Mouse (Mus musculus) ES-E14 (cell line): ENCODE measurements at regions not wholly inside any gene's neighbourhood (a gene's known extent, or its start where the extent isn't known, plus 50 kb on each side); places are given as distances from the start of the nearest gene placed in this dataset.

ENCODE experiments used
- DNase-seq: peaks from one replicate; pipeline ENCODE4 v3.0.0-alpha.2; 2013; ENCODE audit warnings: low read depth, low spot score
- H3K27ac ChIP-seq: 2 replicates; pipeline ENCODE4 v1.5.1; 2012; ENCODE audit warnings: low read depth, mild to moderate bottlenecking, low read length, moderate library complexity, mixed read lengths; ENCODE audit not compliant: poor library complexity, insufficient read depth, severe bottlenecking
- H3K36me3 ChIP-seq: 2 replicates; pipeline ENCODE4 v1.6.1; 2012; ENCODE audit warnings: mild to moderate bottlenecking, low read length, moderate library complexity, mixed read lengths; ENCODE audit not compliant: control insufficient read depth, poor library complexity, insufficient read depth, severe bottlenecking
- H3K4me1 ChIP-seq, 2 experiments: fragments of 150-350 bp in 1 of 2; sonication (generic) in 1 of 2; 2 replicates each; pipeline ENCODE4 v1.6.1; 2012; ENCODE audit warnings: low read length in 2 of 2, mild to moderate bottlenecking in 1 of 2, mixed read lengths in 1 of 2; ENCODE audit not compliant: control insufficient read depth in 2 of 2, insufficient read depth in 2 of 2, poor library complexity in 1 of 2
- H3K4me3 ChIP-seq, 2 experiments: fragments of 150-350 bp in 1 of 2; sonication (generic) in 1 of 2; 2 replicates each; pipeline ENCODE4 v1.5.1; 2012; ENCODE audit warnings: low read length in 2 of 2, low read depth in 1 of 2, mild to moderate bottlenecking in 1 of 2, mixed read lengths in 1 of 2; ENCODE audit not compliant: insufficient read depth in 1 of 2, poor library complexity in 1 of 2, severe bottlenecking in 1 of 2
- H3K9ac ChIP-seq: 2 replicates; pipeline ENCODE4 v1.6.1; 2012; ENCODE audit warnings: low read depth, mild to moderate bottlenecking, low read length, mixed read lengths; ENCODE audit not compliant: poor library complexity, insufficient read depth, severe bottlenecking
- H3K9me3 ChIP-seq: fragments of 150-350 bp; sonication (generic); 2 replicates; pipeline ENCODE4 v1.6.1; 2012; ENCODE audit warnings: low read depth, mild to moderate bottlenecking, low read length; ENCODE audit not compliant: control insufficient read depth, insufficient read depth
- CHD2 ChIP-seq: IDR thresholded peaks from 2 replicates; pipeline ENCODE4 v1.6.1; 2014; ENCODE audit warnings: mild to moderate bottlenecking, low read depth, low read length, inconsistent platforms
- HCFC1 ChIP-seq: IDR thresholded peaks from 2 replicates; pipeline ENCODE4 v1.6.1; 2012; ENCODE audit warnings: low read length, inconsistent platforms, borderline replicate concordance; ENCODE audit not compliant: insufficient read depth
- MAFK ChIP-seq: IDR thresholded peaks from 2 replicates; pipeline ENCODE4 v1.6.1; 2014; ENCODE audit warnings: mild to moderate bottlenecking, low read depth, low read length, inconsistent platforms; ENCODE audit not compliant: insufficient read depth
- ZC3H11A ChIP-seq: IDR thresholded peaks from 2 replicates; pipeline ENCODE4 v1.6.1; 2012; ENCODE audit warnings: low read depth, mild to moderate bottlenecking, inconsistent platforms, low read length, borderline replicate concordance
- ZNF384 ChIP-seq: IDR thresholded peaks from 2 replicates; pipeline ENCODE4 v1.6.1; 2012; ENCODE audit warnings: low read depth, low read length, inconsistent platforms
- in situ Hi-C, 2 experiments: fragments of 600-800 bp; cut with MboI; formaldehyde crosslinking; loops; one replicate each; pipeline ENCODE4 v1.15.1; 2025; ENCODE audit warnings: low sequenced_read_pairs in 2 of 2, inconsistent platforms in 1 of 2; ENCODE audit not compliant: unreplicated experiment in 2 of 2

- Histone ChIP-seq H3K4me3 (no peak overlapping the region), H3K36me3 (no peaks in the 10 kb centered on the region), H3K4me1 (no peaks in the 10 kb centered on the region), H3K9ac (no peak overlapping the region), H3K9me3 (no peaks in the 10 kb centered on the region), H3K27ac (no peak overlapping the region)
- TF ChIP-seq ZC3H11A (no peak), ZNF384 (no peak), CHD2 (no peak), HCFC1 (no peak), MAFK (no peak)
- in situ Hi-C loops = no loop called here
- DNase-seq = no peak
Observed at GRCm38 (mm10) chr1:149738959-149739358, 222.1 kb downstream of the Pla2g4a start.

- Histone ChIP-seq H3K9ac (no peak overlapping the region), H3K4me1 (no peaks in the 10 kb centered on the region), H3K36me3 (no peaks in the 10 kb centered on the region), H3K27ac (no peak overlapping the region), H3K9me3 (no peaks in the 10 kb centered on the region), H3K4me3 (no peak overlapping the region)
- no peak for DNase-seq
- no peak for TF ChIP-seq CHD2
- no peak for TF ChIP-seq MAFK
- no peak for TF ChIP-seq HCFC1
- no peak for TF ChIP-seq ZNF384
- TF ChIP-seq ZC3H11A = no peak
- in situ Hi-C loops = no loop called here
Observed at GRCm38 (mm10) chr1:149734241-149734640, 226.8 kb downstream of the Pla2g4a start.

GRCm38 (mm10) chr1:149715171-149715570 is 245.9 kb downstream of the Pla2g4a start:
- H3K36me3 ChIP-seq = no peaks in the 10 kb centered on the region
- H3K4me1 ChIP-seq = no peaks in the 10 kb centered on the region
- no peak overlapping the region for H3K27ac ChIP-seq
- DNase-seq = no peak
- in situ Hi-C loops = no loop called here
- TF ChIP-seq ZC3H11A (no peak), CHD2 (no peak), MAFK (no peak), HCFC1 (no peak), ZNF384 (no peak)
- no peak overlapping the region for H3K4me3 ChIP-seq
- no peak overlapping the region for H3K9ac ChIP-seq
- H3K9me3 ChIP-seq = no peaks in the 10 kb centered on the region

- no peak for DNase-seq
- no peaks in the 10 kb centered on the region for H3K4me1 ChIP-seq
Observed at GRCm38 (mm10) chr1:149712330-149712729, 248.8 kb downstream of the Pla2g4a start.

GRCm38 (mm10) chr1:149705223-149705622 is 255.9 kb downstream of the Pla2g4a start:
- in situ Hi-C loops = no loop called here
- H3K4me1 ChIP-seq = no peaks in the 10 kb centered on the region
- H3K27ac ChIP-seq = no peak overlapping the region
- H3K36me3 ChIP-seq = no peaks in the 10 kb centered on the region
- no peak overlapping the region for H3K9ac ChIP-seq
- no peak for DNase-seq
- no peak overlapping the region for H3K4me3 ChIP-seq
- no peaks in the 10 kb centered on the region for H3K9me3 ChIP-seq
- no peak for TF ChIP-seq ZC3H11A
- no peak for TF ChIP-seq ZNF384
- no peak for TF ChIP-seq HCFC1
- TF ChIP-seq CHD2 = no peak
- no peak for TF ChIP-seq MAFK

More at GRCm38 (mm10) chr1:149712330-149712729, 248.8 kb downstream of the Pla2g4a start:
- no peak overlapping the region for H3K9ac ChIP-seq
- H3K36me3 ChIP-seq = no peaks in the 10 kb centered on the region
- H3K4me3 ChIP-seq = no peak overlapping the region
- H3K9me3 ChIP-seq = no peaks in the 10 kb centered on the region
- TF ChIP-seq ZNF384 = 0 out of 2 replicates have a peak, but pooled peaks have one; percentile 35
- no peak for TF ChIP-seq MAFK
- no peak overlapping the region for H3K27ac ChIP-seq
- in situ Hi-C loops = no loop called here
